Mouse (Mus musculus) frontal cortex, postnatal 10 days (tissue): ENCODE measurements around the gene Znrf2.
A peak's percentile ranks its signal among the peaks of the same experiment; 100 is the strongest.
"Not testable (repeated sequence)": the region's sequence is repeated elsewhere in the genome, so short reads cannot be mapped to it uniquely, and the experiment has no call there.

ENCODE experiments used
- DNase-seq, 2 experiments: peaks; one replicate each; pipeline ENCODE4 v3.0.0; 2022; ENCODE audit warnings: low spot score in 2 of 2, mixed read lengths in 1 of 2

Gene Znrf2

GRCm38 (mm10) chr6:54809531-54810313 lies 7.0 kb upstream of the Znrf2 start:
- peak in 1 of 2 experiments; percentile 25 for DNase-seq

- no peak for DNase-seq
These were observed 6.4 kb upstream of the Znrf2 start for GRCm38 (mm10) chr6:54810314-54810646.

GRCm38 (mm10) chr6:54811546-54812250 lies 5.0 kb upstream of the Znrf2 start:
- peak; percentile 54 to 64 for DNase-seq

GRCm38 (mm10) chr6:54812276-54812675 lies 4.4 kb upstream of the Znrf2 start:
- no peak for DNase-seq

- no peak for DNase-seq
These were observed 1.1 kb upstream of the Znrf2 start for GRCm38 (mm10) chr6:54815428-54816130.

GRCm38 (mm10) chr6:54817266-54817767 lies 601 bp downstream of the Znrf2 start:
- peak in 1 of 2 experiments; percentile 43 for DNase-seq

GRCm38 (mm10) chr6:54818389-54818788 lies 1.7 kb downstream of the Znrf2 start:
- DNase-seq = no peak

GRCm38 (mm10) chr6:54819272-54819671 lies 2.6 kb downstream of the Znrf2 start:
- DNase-seq = no peak

- DNase-seq = peak in 1 of 2 experiments; percentile 1
These were observed 3.0 kb downstream of the Znrf2 start for GRCm38 (mm10) chr6:54819746-54820145.

GRCm38 (mm10) chr6:54822348-54822747 lies 5.6 kb downstream of the Znrf2 start:
- DNase-seq = peak in 1 of 2 experiments; percentile 2

- not testable (repeated sequence) for DNase-seq
These were observed 7.8 kb downstream of the Znrf2 start for GRCm38 (mm10) chr6:54824561-54824960.

GRCm38 (mm10) chr6:54827481-54827880 lies 10.8 kb downstream of the Znrf2 start:
- peak in 1 of 2 experiments; percentile 3 for DNase-seq

GRCm38 (mm10) chr6:54828274-54828673 lies 11.6 kb downstream of the Znrf2 start:
- no peak for DNase-seq

- no peak for DNase-seq
These were observed 13.5 kb downstream of the Znrf2 start for GRCm38 (mm10) chr6:54830048-54830772.

GRCm38 (mm10) chr6:54831069-54831720 lies 14.5 kb downstream of the Znrf2 start:
- no peak for DNase-seq

GRCm38 (mm10) chr6:54833427-54833826 lies 16.7 kb downstream of the Znrf2 start:
- no peak for DNase-seq

- no peak for DNase-seq
These were observed 19.9 kb downstream of the Znrf2 start for GRCm38 (mm10) chr6:54836666-54837065.

GRCm38 (mm10) chr6:54841399-54841798 lies 24.7 kb downstream of the Znrf2 start:
- DNase-seq = no peak

GRCm38 (mm10) chr6:54842041-54842440 lies 25.3 kb downstream of the Znrf2 start:
- DNase-seq = no peak

GRCm38 (mm10) chr6:54848546-54848945 lies 31.8 kb downstream of the Znrf2 start:
- DNase-seq = no peak
